Mouse (Mus musculus): ENCODE measurements around the gene Cops9.

DNA sequence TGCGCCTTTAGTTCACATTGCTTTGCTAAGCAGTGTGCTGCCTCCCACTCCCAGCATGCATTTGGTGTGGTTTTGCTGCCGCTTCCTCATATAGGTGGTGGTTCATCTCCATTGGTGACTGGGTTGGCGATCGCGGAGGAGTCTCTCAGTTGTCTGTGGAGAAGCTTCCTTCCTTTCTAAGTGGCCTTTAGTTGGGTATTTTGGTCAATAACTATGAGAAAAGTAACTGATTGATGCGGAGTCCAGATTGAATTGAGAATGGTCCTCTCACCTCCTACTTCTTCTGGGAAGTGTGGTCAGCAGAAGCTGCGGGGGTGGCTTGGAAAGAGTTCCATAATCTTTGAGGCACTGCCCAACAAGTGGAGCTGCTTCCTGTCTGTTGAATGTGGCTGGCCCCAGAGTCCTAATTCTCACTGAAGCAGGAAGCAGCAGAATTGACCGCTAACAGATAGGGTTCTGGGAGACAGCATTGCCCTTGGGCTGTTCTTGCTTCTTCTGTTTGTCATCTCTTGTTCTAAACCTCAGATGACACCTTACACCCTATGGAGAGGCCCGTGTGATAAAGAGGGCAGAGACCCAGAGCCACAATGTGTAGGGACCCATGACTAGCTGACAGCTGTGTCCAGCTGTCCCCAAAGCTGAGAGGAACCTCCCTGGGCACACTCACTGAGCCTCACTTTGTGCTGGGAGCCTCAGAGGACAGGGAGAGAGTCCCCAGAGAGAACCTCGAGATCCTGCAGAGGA lies 34.3 kb upstream of the Cops9 start:
- TF ChIP-seq CTCF (IDR thresholded peaks at IDR 0.05; ENCODE audit: borderline replicate concordance, control insufficient read depth, extremely low read depth, insufficient read depth, low read length, poor library complexity): no peak
- TF ChIP-seq POLR2A (IDR thresholded peaks at IDR 0.05; ENCODE audit: control insufficient read depth, extremely low read depth, insufficient read depth, low read length, poor library complexity): no peak

Measured in thymus, adult 2 months (tissue).